Mouse (Mus musculus): ENCODE results near the gene Pax2. TPM values are rescaled to one million over a fixed set of nuclear protein-coding genes. Genes with fewer than 3 reads are reported as not detected.

Gene Pax2
- total RNA-seq, 2 experiments from 2014 or later, result not detected

Other genes with a start within 250 kb of the Pax2 start
- 0.67 and 4.0 TPM in 2 replicates for gene Sec31b, start 210.2 kb upstream of the Pax2 start, total RNA-seq (2014; fragmentation: Nextera tagmentation)
- gene Sec31b, start 210.2 kb upstream of the Pax2 start, total RNA-seq (2017), result 0.62 and 0.95 TPM in 2 replicates
- gene Gm20538, start 203.2 kb upstream of the Pax2 start, total RNA-seq (2014; fragmentation: Nextera tagmentation), result not detected in 2 replicates
- gene Gm20538, start 203.2 kb upstream of the Pax2 start, total RNA-seq (2017), result not detected in 2 replicates
- gene Ndufb8, start 200.6 kb upstream of the Pax2 start, total RNA-seq (2014; fragmentation: Nextera tagmentation), result 424 and 454 TPM in 2 replicates
- gene Ndufb8, start 200.6 kb upstream of the Pax2 start, total RNA-seq (2017), result 298 and 303 TPM in 2 replicates
- gene Hif1an, start 193.2 kb upstream of the Pax2 start, total RNA-seq (2014; fragmentation: Nextera tagmentation), result 8.5 and 9.5 TPM in 2 replicates
- 4.8 and 9.9 TPM in 2 replicates for gene Hif1an, start 193.2 kb upstream of the Pax2 start, total RNA-seq (2017)
- 29.5 and 33.0 TPM in 2 replicates for gene Slf2, start 175.1 kb downstream of the Pax2 start, total RNA-seq (2014; fragmentation: Nextera tagmentation)
- gene Slf2, start 175.1 kb downstream of the Pax2 start, total RNA-seq (2017), result 38.5 and 39.6 TPM in 2 replicates
- 0.43 TPM in 1 of 2 replicates, not detected in the other for gene Sema4g, start 233.1 kb downstream of the Pax2 start, total RNA-seq (2014; fragmentation: Nextera tagmentation)
- gene Sema4g, start 233.1 kb downstream of the Pax2 start, total RNA-seq (2017), result not detected in 2 replicates
- 27.9 and 30.2 TPM in 2 replicates for gene Twnk, start 249.6 kb downstream of the Pax2 start, total RNA-seq (2014; fragmentation: Nextera tagmentation)
- 20.1 and 23.0 TPM in 2 replicates for gene Twnk, start 249.6 kb downstream of the Pax2 start, total RNA-seq (2017)